Mouse (Mus musculus): Measurements from ENCODE around the gene Tmtc2. TPM values are rescaled to one million over a fixed set of nuclear protein-coding genes. Genes with fewer than 3 reads are reported as not detected.

The Tmtc2 gene
- polyA plus RNA-seq, 1 experiment from 2014 or later = 7.2 TPM

DNA sequence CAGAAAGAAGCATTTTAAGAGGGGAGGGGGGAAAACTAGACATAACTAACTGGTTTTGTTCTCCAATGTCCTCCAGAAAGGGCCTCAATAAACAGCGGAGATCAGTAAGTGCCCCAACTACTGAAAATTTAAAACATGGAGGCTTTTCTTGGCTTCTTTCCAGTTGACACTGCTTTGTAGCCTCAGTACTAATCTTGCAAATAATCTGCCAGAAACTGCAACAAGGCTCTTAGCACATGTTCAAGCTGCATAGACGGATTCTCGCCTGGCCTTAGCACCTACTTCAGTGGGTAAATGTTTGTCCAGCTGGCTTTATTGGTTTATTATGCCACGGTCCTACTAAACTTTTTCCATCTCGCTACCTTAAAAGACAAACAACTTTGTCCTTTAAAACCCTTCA lies 139.4 kb downstream of the Tmtc2 start:
- Histone ChIP-seq H3K4me2 (replicated peaks; ENCODE audit: low read depth, low read length) (no peak overlapping the region), H3K9me3 (ENCODE audit: low read length) (no peaks in the 10 kb centered on the region), H3K27me3 (replicated peaks; ENCODE audit: insufficient read depth, low read length) (no peaks in the 10 kb centered on the region), H3K4me1 (ENCODE audit: insufficient read depth, low read depth, low read length) (no peaks in the 10 kb centered on the region), H3K4me3 (ENCODE audit: low read depth, low read length) (no peak overlapping the region), H3K27ac (ENCODE audit: low read length) (no peak overlapping the region), H3K9ac (replicated peaks; ENCODE audit: low read depth) (no peak overlapping the region), H3K36me3 (ENCODE audit: insufficient read depth, low read length) (no peaks in the 10 kb centered on the region)
- WGBS = 40% methylated on average over 5 of the region's 5 CpGs
- TF ChIP-seq CTCF (IDR thresholded peaks at IDR 0.05) = no peak
- TF ChIP-seq EP300 (IDR thresholded peaks at IDR 0.05) = no peak
- DNase-seq (ENCODE audit: low spot score) (peak; percentile 44), ATAC-seq (no peak)

DNA sequence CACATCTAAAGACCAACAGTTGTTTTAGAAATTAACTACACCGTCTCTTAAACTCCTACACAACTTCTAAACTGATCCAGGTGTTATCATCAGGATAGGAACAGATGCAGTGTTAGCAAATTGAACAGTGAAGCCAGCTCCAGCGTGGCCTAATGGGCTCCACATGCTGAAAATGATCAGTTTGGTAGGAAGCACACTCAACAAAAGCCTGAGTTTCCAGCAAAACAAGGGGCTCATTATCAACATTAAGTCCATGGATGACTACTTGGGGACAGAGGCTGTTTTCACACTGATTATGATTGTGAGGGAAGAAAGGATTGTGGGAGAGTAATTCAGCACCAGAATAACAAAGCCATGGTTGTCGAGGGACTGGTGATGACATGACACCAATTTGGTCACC lies 143.4 kb downstream of the Tmtc2 start:
- H3K9me3 ChIP-seq (ENCODE audit: low read length) = no peaks in the 10 kb centered on the region
- WGBS = 85% methylated on average over 3 of the region's 3 CpGs
- no peak overlapping the region for H3K4me3 ChIP-seq (ENCODE audit: low read depth, low read length)
- ATAC-seq (no peak), DNase-seq (ENCODE audit: low spot score) (no peak)
- no peak overlapping the region for H3K27ac ChIP-seq (ENCODE audit: low read length)
- no peaks in the 10 kb centered on the region for H3K27me3 ChIP-seq (replicated peaks; ENCODE audit: insufficient read depth, low read length)
- no peaks in the 10 kb centered on the region for H3K4me1 ChIP-seq (ENCODE audit: insufficient read depth, low read depth, low read length)
- TF ChIP-seq CTCF (IDR thresholded peaks at IDR 0.05) (no peak), EP300 (IDR thresholded peaks at IDR 0.05) (no peak)
- H3K36me3 ChIP-seq (ENCODE audit: insufficient read depth, low read length) = no peaks in the 10 kb centered on the region
- H3K9ac ChIP-seq (replicated peaks; ENCODE audit: low read depth) = no peak overlapping the region
- no peak overlapping the region for H3K4me2 ChIP-seq (replicated peaks; ENCODE audit: low read depth, low read length)

DNA sequence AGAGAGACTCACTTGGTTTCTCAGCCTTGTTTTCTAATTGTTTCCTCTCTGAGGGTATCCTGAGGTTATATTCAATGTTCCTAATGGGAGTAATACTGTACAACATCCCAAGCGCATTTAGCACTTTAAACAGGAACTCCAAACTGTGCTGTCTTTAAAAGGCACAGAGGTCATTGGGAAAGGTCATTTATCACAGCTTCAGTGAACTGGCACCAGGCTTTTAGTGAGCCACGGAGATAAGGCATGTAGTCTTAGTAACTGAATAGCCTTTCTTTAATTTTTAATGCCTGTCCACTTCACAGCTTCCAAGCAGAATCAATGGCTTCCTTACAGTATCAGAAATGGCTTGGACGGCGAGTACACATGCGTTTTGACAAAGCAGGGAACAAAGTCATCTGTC lies 144.0 kb downstream of the Tmtc2 start:
- DNase-seq (ENCODE audit: low spot score) = no peak
- H3K27ac ChIP-seq (ENCODE audit: low read length) = no peak overlapping the region
- no peaks in the 10 kb centered on the region for H3K4me1 ChIP-seq (ENCODE audit: insufficient read depth, low read depth, low read length)
- no peak for ATAC-seq
- 60% methylated on average over 5 of the region's 5 CpGs for WGBS
- H3K4me3 ChIP-seq (ENCODE audit: low read depth, low read length) = no peak overlapping the region
- H3K9ac ChIP-seq (replicated peaks; ENCODE audit: low read depth) = no peak overlapping the region
- H3K9me3 ChIP-seq (ENCODE audit: low read length) = no peaks in the 10 kb centered on the region
- TF ChIP-seq CTCF (IDR thresholded peaks at IDR 0.05) (no peak), EP300 (IDR thresholded peaks at IDR 0.05) (no peak)
- no peaks in the 10 kb centered on the region for H3K36me3 ChIP-seq (ENCODE audit: insufficient read depth, low read length)
- no peak overlapping the region for H3K4me2 ChIP-seq (replicated peaks; ENCODE audit: low read depth, low read length)
- no peaks in the 10 kb centered on the region for H3K27me3 ChIP-seq (replicated peaks; ENCODE audit: insufficient read depth, low read length)

DNA sequence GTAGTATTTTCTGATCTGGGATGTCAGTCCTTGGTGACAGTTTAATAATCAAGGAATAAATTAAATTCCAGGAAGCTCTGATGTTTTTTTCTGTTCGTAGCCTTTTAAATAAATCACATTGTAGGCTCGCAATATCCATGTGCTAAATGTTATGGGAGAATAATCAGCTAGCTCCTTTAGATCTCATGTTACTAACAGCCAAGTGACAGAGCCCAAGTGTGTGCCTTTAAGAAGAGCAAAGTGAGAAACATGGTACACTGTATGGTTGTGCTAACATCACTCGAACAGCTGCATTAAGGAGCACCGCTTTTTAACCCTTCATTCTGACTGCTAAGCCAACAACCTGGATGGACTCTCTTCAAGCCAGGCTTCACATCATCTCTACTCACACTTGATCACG lies 146.2 kb downstream of the Tmtc2 start:
- Histone ChIP-seq H3K27ac (ENCODE audit: low read length) (no peak overlapping the region), H3K4me3 (ENCODE audit: low read depth, low read length) (no peak overlapping the region), H3K27me3 (replicated peaks; ENCODE audit: insufficient read depth, low read length) (no peaks in the 10 kb centered on the region), H3K4me1 (ENCODE audit: insufficient read depth, low read depth, low read length) (no peaks in the 10 kb centered on the region), H3K36me3 (ENCODE audit: insufficient read depth, low read length) (no peaks in the 10 kb centered on the region), H3K9me3 (ENCODE audit: low read length) (no peaks in the 10 kb centered on the region), H3K4me2 (replicated peaks; ENCODE audit: low read depth, low read length) (no peak overlapping the region), H3K9ac (replicated peaks; ENCODE audit: low read depth) (no peak overlapping the region)
- DNase-seq (ENCODE audit: low spot score) = no peak
- WGBS = 63% methylated on average over 5 of the region's 5 CpGs
- no peak for ATAC-seq
- no peak for TF ChIP-seq EP300 (IDR thresholded peaks at IDR 0.05)
- no peak for TF ChIP-seq CTCF (IDR thresholded peaks at IDR 0.05)

DNA sequence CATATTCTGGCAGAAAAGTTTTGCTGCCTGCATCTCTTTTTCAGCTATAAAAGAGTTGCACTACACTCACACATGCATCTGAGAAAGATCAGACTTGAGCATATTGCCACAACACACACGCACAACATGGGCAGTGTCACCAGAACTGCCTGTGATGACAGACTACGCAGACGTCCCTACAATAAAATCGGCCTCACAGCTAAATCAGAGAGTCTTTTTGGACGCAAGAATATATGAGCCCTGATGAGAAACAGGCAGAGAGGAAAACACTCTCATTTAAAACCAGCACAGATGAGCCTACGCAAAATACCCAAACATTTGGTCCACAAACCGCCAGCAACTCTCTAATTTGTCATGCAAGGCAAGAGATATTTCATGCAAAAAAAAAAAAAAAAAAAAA lies 146.6 kb downstream of the Tmtc2 start:
- H3K27me3 ChIP-seq (replicated peaks; ENCODE audit: insufficient read depth, low read length) = no peaks in the 10 kb centered on the region
- DNase-seq (ENCODE audit: low spot score) = no peak
- WGBS = 80% methylated on average over 7 of the region's 7 CpGs
- H3K9ac ChIP-seq (replicated peaks; ENCODE audit: low read depth) = no peak overlapping the region
- H3K4me1 ChIP-seq (ENCODE audit: insufficient read depth, low read depth, low read length) = no peaks in the 10 kb centered on the region
- no peak overlapping the region for H3K4me2 ChIP-seq (replicated peaks; ENCODE audit: low read depth, low read length)
- no peak overlapping the region for H3K27ac ChIP-seq (ENCODE audit: low read length)
- no peaks in the 10 kb centered on the region for H3K36me3 ChIP-seq (ENCODE audit: insufficient read depth, low read length)
- H3K4me3 ChIP-seq (ENCODE audit: low read depth, low read length) = no peak overlapping the region
- ATAC-seq = no peak
- TF ChIP-seq CTCF (IDR thresholded peaks at IDR 0.05) (no peak), EP300 (IDR thresholded peaks at IDR 0.05) (no peak)
- H3K9me3 ChIP-seq (ENCODE audit: low read length) = no peaks in the 10 kb centered on the region

DNA sequence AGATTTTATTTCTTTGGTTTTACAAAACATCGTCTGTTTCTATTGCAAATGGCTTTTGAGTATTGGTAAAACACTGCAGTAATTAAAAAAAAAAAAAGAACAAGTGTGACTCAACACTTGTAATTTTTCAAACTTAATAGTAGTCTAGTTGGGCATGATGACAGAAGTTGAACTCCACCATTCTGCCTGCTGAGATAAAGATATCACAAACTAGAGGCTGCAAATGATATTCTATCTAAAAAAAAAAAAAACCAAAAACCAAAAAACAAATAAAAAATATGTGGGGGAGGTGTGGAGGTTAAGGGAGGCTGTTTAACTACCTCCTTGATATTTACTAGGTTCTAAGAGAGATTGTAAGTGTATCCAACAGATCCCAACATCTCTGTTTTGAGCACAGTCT lies 149.2 kb downstream of the Tmtc2 start:
- no peak for TF ChIP-seq CTCF (IDR thresholded peaks at IDR 0.05)
- no peak for TF ChIP-seq EP300 (IDR thresholded peaks at IDR 0.05)
- WGBS = 92% methylated on average over 1 of the region's 1 CpGs
- H3K27me3 ChIP-seq (replicated peaks; ENCODE audit: insufficient read depth, low read length) = no peaks in the 10 kb centered on the region
- H3K9ac ChIP-seq (replicated peaks; ENCODE audit: low read depth) = no peak overlapping the region
- no peak overlapping the region for H3K27ac ChIP-seq (ENCODE audit: low read length)
- no peaks in the 10 kb centered on the region for H3K4me1 ChIP-seq (ENCODE audit: insufficient read depth, low read depth, low read length)
- no peak overlapping the region for H3K4me3 ChIP-seq (ENCODE audit: low read depth, low read length)
- DNase-seq (ENCODE audit: low spot score) = no peak
- H3K9me3 ChIP-seq (ENCODE audit: low read length) = no peaks in the 10 kb centered on the region
- no peak overlapping the region for H3K4me2 ChIP-seq (replicated peaks; ENCODE audit: low read depth, low read length)
- no peak for ATAC-seq
- no peaks in the 10 kb centered on the region for H3K36me3 ChIP-seq (ENCODE audit: insufficient read depth, low read length)

DNA sequence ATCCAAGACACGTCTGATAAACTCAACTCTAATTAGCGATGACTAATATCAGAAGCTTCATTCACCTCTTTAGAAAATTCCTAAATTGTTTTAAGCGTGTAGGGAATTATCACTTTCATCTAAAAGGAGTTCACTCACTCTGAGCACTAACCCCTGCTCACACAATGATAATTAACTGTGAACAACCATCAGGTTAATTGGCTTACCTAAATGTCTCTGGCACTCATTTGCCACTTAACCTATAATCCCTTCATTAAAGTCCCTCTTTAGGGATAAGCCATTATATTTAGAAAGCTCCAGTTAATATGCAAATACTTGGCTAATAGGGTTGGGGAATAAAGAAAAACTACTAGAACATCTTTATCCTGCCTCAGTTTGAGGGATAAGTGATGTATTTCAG lies 151.1 kb downstream of the Tmtc2 start:
- DNase-seq (ENCODE audit: low spot score) = no peak
- Histone ChIP-seq H3K27ac (ENCODE audit: low read length) (no peak overlapping the region), H3K4me2 (replicated peaks; ENCODE audit: low read depth, low read length) (no peak overlapping the region), H3K9me3 (ENCODE audit: low read length) (no peaks in the 10 kb centered on the region), H3K4me3 (ENCODE audit: low read depth, low read length) (no peak overlapping the region), H3K36me3 (ENCODE audit: insufficient read depth, low read length) (no peaks in the 10 kb centered on the region), H3K27me3 (replicated peaks; ENCODE audit: insufficient read depth, low read length) (no peaks in the 10 kb centered on the region), H3K4me1 (ENCODE audit: insufficient read depth, low read depth, low read length) (no peaks in the 10 kb centered on the region), H3K9ac (replicated peaks; ENCODE audit: low read depth) (no peak overlapping the region)
- ATAC-seq = no peak
- TF ChIP-seq EP300 (IDR thresholded peaks at IDR 0.05) = no peak
- no peak for TF ChIP-seq CTCF (IDR thresholded peaks at IDR 0.05)
- WGBS = 77% methylated on average over 3 of the region's 3 CpGs

Data from lung, postnatal 0 days (tissue).